Mouse (Mus musculus): Measurements from ENCODE around the gene Amhr2.

DNA sequence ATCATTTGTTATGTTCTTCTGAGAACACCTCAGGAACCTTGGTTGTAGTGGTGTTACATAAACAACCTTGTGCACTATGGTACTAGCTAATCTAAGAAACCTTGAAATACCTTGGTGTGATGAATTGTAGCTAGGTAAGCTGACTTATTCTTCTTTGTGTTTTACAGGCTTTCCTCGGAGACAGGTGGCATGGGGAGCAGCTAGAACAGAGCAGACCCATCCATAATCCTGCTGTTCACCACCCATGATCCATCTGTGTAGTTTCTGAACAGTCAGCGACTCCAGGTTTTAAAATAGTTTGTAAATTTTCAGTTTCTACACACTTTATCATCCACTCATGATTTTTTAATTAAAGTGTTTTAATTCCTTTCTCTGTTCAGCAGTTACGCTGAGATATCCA lies 53.2 kb downstream of the Amhr2 start:
- TF ChIP-seq CTCF (IDR thresholded peaks at IDR 0.05) (no peak), EP300 (IDR thresholded peaks at IDR 0.05) (no peak)

All from lung, postnatal 0 days (tissue).